Mouse (Mus musculus) ES-E14 (cell line): ENCODE measurements around the gene Mettl26.

ENCODE experiments used
- CHD2 ChIP-seq: IDR thresholded peaks from 2 replicates; pipeline ENCODE4 v1.6.1; 2014; ENCODE audit warnings: mild to moderate bottlenecking, low read depth, low read length, inconsistent platforms
- HCFC1 ChIP-seq: IDR thresholded peaks from 2 replicates; pipeline ENCODE4 v1.6.1; 2012; ENCODE audit warnings: low read length, inconsistent platforms, borderline replicate concordance; ENCODE audit not compliant: insufficient read depth
- ZC3H11A ChIP-seq: IDR thresholded peaks from 2 replicates; pipeline ENCODE4 v1.6.1; 2012; ENCODE audit warnings: low read depth, mild to moderate bottlenecking, inconsistent platforms, low read length, borderline replicate concordance
- ZNF384 ChIP-seq: IDR thresholded peaks from 2 replicates; pipeline ENCODE4 v1.6.1; 2012; ENCODE audit warnings: low read depth, low read length, inconsistent platforms

- no peak for TF ChIP-seq ZNF384
- TF ChIP-seq CHD2: no peak
- no peak for TF ChIP-seq HCFC1
- no peak for TF ChIP-seq ZC3H11A
Measured at GRCm38 (mm10) chr17:25869498-25869897, 5.4 kb upstream of the Mettl26 start.
